Mouse (Mus musculus) MEL (cell line): Measurements from ENCODE around the gene Ppp1r32.

ENCODE experiments used
- CHD1 ChIP-seq: IDR thresholded peaks from 2 replicates; pipeline ENCODE4 v1.6.1; 2012; ENCODE audit warnings: low read depth, mild to moderate bottlenecking, inconsistent platforms, low read length, improper control_type of control experiment
- CTCF ChIP-seq, 3 experiments: IDR thresholded peaks in 2 of 3; conservative IDR thresholded peaks in 1 of 3; 2 replicates each; pipeline ENCODE4 v1.5.1; 2011 to 2012; ENCODE audit warnings: low read length in 3 of 3, low read depth in 2 of 3, mild to moderate bottlenecking in 2 of 3, improper control_type of control experiment in 1 of 3, inconsistent platforms in 1 of 3, mixed read lengths in 1 of 3, moderate library complexity in 1 of 3; ENCODE audit not compliant: control insufficient read depth in 1 of 3, insufficient read depth in 1 of 3, poor library complexity in 1 of 3, severe bottlenecking in 1 of 3
- ELF1 ChIP-seq: IDR thresholded peaks from 2 replicates; pipeline ENCODE4 v1.6.1; 2014; ENCODE audit warnings: low read depth, mild to moderate bottlenecking, inconsistent platforms, low read length, improper control_type of control experiment, moderate library complexity
- MAX ChIP-seq: IDR thresholded peaks from 2 replicates; pipeline ENCODE4 v1.6.1; 2011; ENCODE audit warnings: low read length, improper control_type of control experiment
- POLR2A ChIP-seq, 2 experiments: IDR thresholded peaks; 2 replicates each; pipeline ENCODE4 v1.6.1; 2011 to 2012; ENCODE audit warnings: low read length in 2 of 2, mild to moderate bottlenecking in 2 of 2, control low read depth in 1 of 2, improper control_type of control experiment in 1 of 2, low read depth in 1 of 2, moderate library complexity in 1 of 2; ENCODE audit not compliant: control insufficient read depth in 1 of 2, insufficient read depth in 1 of 2, poor library complexity in 1 of 2
- USF1 ChIP-seq: IDR thresholded peaks from 2 replicates; pipeline ENCODE4 v1.6.1; 2014; ENCODE audit warnings: low read depth, mild to moderate bottlenecking, inconsistent platforms, low read length, improper control_type of control experiment, moderate library complexity
- ZC3H11A ChIP-seq: IDR thresholded peaks from 2 replicates; pipeline ENCODE4 v1.6.1; 2012; ENCODE audit warnings: low read depth, mild to moderate bottlenecking, inconsistent platforms, low read length, improper control_type of control experiment

- TF ChIP-seq ZC3H11A, result no peak
- no peak for TF ChIP-seq CTCF (IDR thresholded peaks at IDR 0.05 in 2 of 3, conservative IDR thresholded peaks at IDR 0.05 in 1 of 3; ENCODE audit: control insufficient read depth in 1 of 3, insufficient read depth in 1 of 3, low read depth in 2 of 3, low read length in 3 of 3, poor library complexity in 1 of 3, severe bottlenecking in 1 of 3)
- TF ChIP-seq POLR2A (IDR thresholded peaks at IDR 0.05; ENCODE audit: control insufficient read depth in 1 of 2, insufficient read depth in 1 of 2, low read depth in 1 of 2, low read length in 2 of 2, poor library complexity in 1 of 2), result no peak
- TF ChIP-seq MAX, result no peak
- no peak for TF ChIP-seq ELF1
- no peak for TF ChIP-seq USF1
- TF ChIP-seq CHD1, result no peak
Observed at GRCm38 (mm10) chr19:10461584-10461983, 21.1 kb downstream of the Ppp1r32 start.
